Mouse (Mus musculus): ENCODE results near the gene Dock6. TPM values are rescaled to one million over a fixed set of nuclear protein-coding genes. Genes with fewer than 3 reads are reported as not detected.
"Not testable (repeated sequence)": the region's sequence is repeated elsewhere in the genome, so short reads cannot be mapped to it uniquely, and the experiment has no call there.

Gene Dock6
- 6.9 and 9.5 TPM in 2 replicates for polyA plus RNA-seq (2012; ENCODE audit: insufficient read depth, insufficient read length, missing spikeins)

GRCm38 (mm10) chr9:21852128-21853091 is at the start of gene Dock6:
Dock6 (minus strand) TSS chr9:21852635.
- peak within 1 kb of the TSS; percentile 85 for H3K27ac ChIP-seq (replicated peaks; ENCODE audit: low read depth, low read length)
- peaks cover 11% of the 10 kb centered on the region for H3K4me1 ChIP-seq (ENCODE audit: control insufficient read depth, insufficient read depth, insufficient read length, low read length)
- peak within 1 kb of the TSS; percentile 89 for H3K4me3 ChIP-seq (ENCODE audit: insufficient read depth, low read depth, low read length)

GRCm38 (mm10) chr9:21901223-21901820 is 48.9 kb upstream of the Dock6 start:
- Histone ChIP-seq H3K4me3 (ENCODE audit: insufficient read depth, low read depth, low read length) (peak overlapping the region; percentile 51), H3K4me1 (ENCODE audit: control insufficient read depth, insufficient read depth, insufficient read length, low read length) (no peaks in the 10 kb centered on the region), H3K27ac (replicated peaks; ENCODE audit: low read depth, low read length) (no peak overlapping the region)

GRCm38 (mm10) chr9:21889229-21889628 is 36.8 kb upstream of the Dock6 start:
- Histone ChIP-seq H3K4me3 (ENCODE audit: insufficient read depth, low read depth, low read length) (no peak overlapping the region), H3K4me1 (ENCODE audit: control insufficient read depth, insufficient read depth, insufficient read length, low read length) (no peaks in the 10 kb centered on the region), H3K27ac (replicated peaks; ENCODE audit: low read depth, low read length) (no peak overlapping the region)

GRCm38 (mm10) chr9:21876601-21877000 is 24.2 kb upstream of the Dock6 start:
- no peaks in the 10 kb centered on the region for H3K4me1 ChIP-seq (ENCODE audit: control insufficient read depth, insufficient read depth, insufficient read length, low read length)
- no peak overlapping the region for H3K4me3 ChIP-seq (ENCODE audit: insufficient read depth, low read depth, low read length)
- H3K27ac ChIP-seq (replicated peaks; ENCODE audit: low read depth, low read length): no peak overlapping the region

- Histone ChIP-seq H3K4me1 (ENCODE audit: control insufficient read depth, insufficient read depth, insufficient read length, low read length) (no peaks in the 10 kb centered on the region), H3K27ac (replicated peaks; ENCODE audit: low read depth, low read length) (no peak overlapping the region), H3K4me3 (ENCODE audit: insufficient read depth, low read depth, low read length) (no peak overlapping the region)
Observed at GRCm38 (mm10) chr9:21872204-21872603, 19.8 kb upstream of the Dock6 start.

GRCm38 (mm10) chr9:21870879-21871524 is 18.6 kb upstream of the Dock6 start:
- Histone ChIP-seq H3K4me1 (ENCODE audit: control insufficient read depth, insufficient read depth, insufficient read length, low read length) (peaks cover 4% of the 10 kb centered on the region), H3K4me3 (ENCODE audit: insufficient read depth, low read depth, low read length) (no peak overlapping the region), H3K27ac (replicated peaks; ENCODE audit: low read depth, low read length) (no peak overlapping the region)

GRCm38 (mm10) chr9:21869290-21869689 is 16.9 kb upstream of the Dock6 start:
- H3K27ac ChIP-seq (replicated peaks; ENCODE audit: low read depth, low read length); H3K4me1 ChIP-seq (ENCODE audit: control insufficient read depth, insufficient read depth, insufficient read length, low read length); H3K4me3 ChIP-seq (ENCODE audit: insufficient read depth, low read depth, low read length): not testable (repeated sequence)

- H3K27ac ChIP-seq (replicated peaks; ENCODE audit: low read depth, low read length): no peak overlapping the region
- peaks cover 7% of the 10 kb centered on the region for H3K4me1 ChIP-seq (ENCODE audit: control insufficient read depth, insufficient read depth, insufficient read length, low read length)
- H3K4me3 ChIP-seq (ENCODE audit: insufficient read depth, low read depth, low read length): no peak overlapping the region
Observed at GRCm38 (mm10) chr9:21867726-21868125, 15.3 kb upstream of the Dock6 start.

- Histone ChIP-seq H3K27ac (replicated peaks; ENCODE audit: low read depth, low read length) (peak overlapping the region; percentile 76), H3K4me3 (ENCODE audit: insufficient read depth, low read depth, low read length) (no peak overlapping the region), H3K4me1 (ENCODE audit: control insufficient read depth, insufficient read depth, insufficient read length, low read length) (peaks cover 7% of the 10 kb centered on the region)
Observed at GRCm38 (mm10) chr9:21866641-21867040, 14.2 kb upstream of the Dock6 start.

- Histone ChIP-seq H3K4me1 (ENCODE audit: control insufficient read depth, insufficient read depth, insufficient read length, low read length) (peaks cover 7% of the 10 kb centered on the region), H3K27ac (replicated peaks; ENCODE audit: low read depth, low read length) (no peak overlapping the region), H3K4me3 (ENCODE audit: insufficient read depth, low read depth, low read length) (no peak overlapping the region)
Observed at GRCm38 (mm10) chr9:21865673-21866398, 13.4 kb upstream of the Dock6 start.

GRCm38 (mm10) chr9:21862181-21862580 is 9.7 kb upstream of the Dock6 start:
- Histone ChIP-seq H3K4me1 (ENCODE audit: control insufficient read depth, insufficient read depth, insufficient read length, low read length) (peaks cover 7% of the 10 kb centered on the region), H3K27ac (replicated peaks; ENCODE audit: low read depth, low read length) (no peak overlapping the region), H3K4me3 (ENCODE audit: insufficient read depth, low read depth, low read length) (no peak overlapping the region)

GRCm38 (mm10) chr9:21860349-21860748 is 7.9 kb upstream of the Dock6 start:
- H3K4me3 ChIP-seq (ENCODE audit: insufficient read depth, low read depth, low read length); H3K27ac ChIP-seq (replicated peaks; ENCODE audit: low read depth, low read length); H3K4me1 ChIP-seq (ENCODE audit: control insufficient read depth, insufficient read depth, insufficient read length, low read length): not testable (repeated sequence)

- Histone ChIP-seq H3K4me1 (ENCODE audit: control insufficient read depth, insufficient read depth, insufficient read length, low read length) (no peaks in the 10 kb centered on the region), H3K4me3 (ENCODE audit: insufficient read depth, low read depth, low read length) (no peak overlapping the region), H3K27ac (replicated peaks; ENCODE audit: low read depth, low read length) (no peak overlapping the region)
Observed at GRCm38 (mm10) chr9:21859606-21860005, 7.2 kb upstream of the Dock6 start.

GRCm38 (mm10) chr9:21858084-21858483 is 5.6 kb upstream of the Dock6 start:
- H3K4me1 ChIP-seq (ENCODE audit: control insufficient read depth, insufficient read depth, insufficient read length, low read length): no peaks in the 10 kb centered on the region
- H3K27ac ChIP-seq (replicated peaks; ENCODE audit: low read depth, low read length): peak overlapping the region; percentile 75
- no peak overlapping the region for H3K4me3 ChIP-seq (ENCODE audit: insufficient read depth, low read depth, low read length)

- H3K27ac ChIP-seq (replicated peaks; ENCODE audit: low read depth, low read length): peak overlapping the region; percentile 75
- no peak overlapping the region for H3K4me3 ChIP-seq (ENCODE audit: insufficient read depth, low read depth, low read length)
- H3K4me1 ChIP-seq (ENCODE audit: control insufficient read depth, insufficient read depth, insufficient read length, low read length): no peaks in the 10 kb centered on the region; the same call in 1 of the 2 replicates
Observed at GRCm38 (mm10) chr9:21857501-21857900, 5.1 kb upstream of the Dock6 start.

Data from brown adipose tissue, adult 24 weeks (tissue).